Mouse (Mus musculus) myocyte (in vitro differentiated cells): Measurements from ENCODE around the gene Hoxb7. TPM values are rescaled to one million over a fixed set of nuclear protein-coding genes. Genes with fewer than 3 reads are reported as not detected.
A peak's percentile ranks its signal among the peaks of the same experiment; 100 is the strongest.

Experiments
- H3K27me3 ChIP-seq: one replicate; pipeline ENCODE4 v1.6.1; 2011; ENCODE audit not compliant: control insufficient read depth, insufficient read depth, insufficient read length
- H3K36me3 ChIP-seq: one replicate; pipeline ENCODE4 v1.6.1; 2011; ENCODE audit not compliant: control insufficient read depth, insufficient read depth
- H3K4me2 ChIP-seq: one replicate; pipeline ENCODE4 v1.6.1; 2011; ENCODE audit warnings: low read depth, control low read depth
- H3K4me3 ChIP-seq: one replicate; pipeline ENCODE4 v1.5.1; 2011; ENCODE audit warnings: mild to moderate bottlenecking, control low read depth, moderate library complexity
- H3K79me2 ChIP-seq: one replicate; pipeline ENCODE4 v1.6.1; 2011; ENCODE audit not compliant: control insufficient read depth, insufficient read depth
- H3ac ChIP-seq: one replicate; pipeline ENCODE4 v1.6.1; 2011; ENCODE audit not compliant: control insufficient read depth, insufficient read length
- CEBPB ChIP-seq: IDR thresholded peaks from 2 replicates; pipeline ENCODE4 v1.6.1; 2011; ENCODE audit warnings: mild to moderate bottlenecking, moderate library complexity; ENCODE audit not compliant: poor library complexity, insufficient read depth, severe bottlenecking
- E2F4 ChIP-seq: IDR thresholded peaks from one replicate; pipeline ENCODE4 v1.6.1; 2011; ENCODE audit warnings: mild to moderate bottlenecking, control low read depth, moderate library complexity; ENCODE audit not compliant: insufficient read depth
- MAX ChIP-seq: IDR thresholded peaks from one replicate; pipeline ENCODE4 v1.6.1; 2011; ENCODE audit warnings: low read depth, mild to moderate bottlenecking, control low read depth
- MYOD1 ChIP-seq, 3 experiments: IDR thresholded peaks; one replicate each; pipeline ENCODE4 v1.6.1; 2011; ENCODE audit warnings: control low read depth in 2 of 3, low read depth in 2 of 3, mild to moderate bottlenecking in 2 of 3, moderate library complexity in 1 of 3; ENCODE audit not compliant: insufficient read length in 2 of 3, control insufficient read depth in 1 of 3
- MYOG ChIP-seq, 3 experiments: IDR thresholded peaks; one replicate each; pipeline ENCODE4 v1.6.1; 2011; ENCODE audit warnings: control low read depth in 2 of 3, low read depth in 2 of 3, mild to moderate bottlenecking in 2 of 3; ENCODE audit not compliant: insufficient read length in 2 of 3, control insufficient read depth in 1 of 3, insufficient read depth in 1 of 3
- POLR2A ChIP-seq: IDR thresholded peaks from one replicate; pipeline ENCODE4 v1.6.1; 2011; ENCODE audit warnings: low read depth, mild to moderate bottlenecking, control low read depth, moderate library complexity; ENCODE audit not compliant: insufficient read length
- POLR2AphosphoS2 ChIP-seq: IDR thresholded peaks from one replicate; pipeline ENCODE4 v1.6.1; 2011; ENCODE audit warnings: low read depth, control low read depth; ENCODE audit not compliant: insufficient read length
- REST ChIP-seq: IDR thresholded peaks from one replicate; pipeline ENCODE4 v1.6.1; 2011; ENCODE audit warnings: mild to moderate bottlenecking, control low read depth, moderate library complexity; ENCODE audit not compliant: insufficient read depth, insufficient read length
- SRF ChIP-seq: IDR thresholded peaks from one replicate; pipeline ENCODE4 v1.6.1; 2011; ENCODE audit warnings: low read depth; ENCODE audit not compliant: control insufficient read depth, insufficient read length
- TCF12 ChIP-seq: IDR thresholded peaks from one replicate; pipeline ENCODE4 v1.6.1; 2011; ENCODE audit warnings: mild to moderate bottlenecking, control low read depth; ENCODE audit not compliant: poor library complexity, insufficient read depth, severe bottlenecking
- TCF3 ChIP-seq: IDR thresholded peaks from one replicate; pipeline ENCODE4 v1.6.1; 2011; ENCODE audit warnings: low read depth, control low read depth; ENCODE audit not compliant: insufficient read length
- USF1 ChIP-seq: IDR thresholded peaks from one replicate; pipeline ENCODE4 v1.6.1; 2011; ENCODE audit warnings: low read depth, mild to moderate bottlenecking, control low read depth, moderate library complexity
- polyA plus RNA-seq: library from polyadenylated mRNA; unstranded; fragments of >200 nt; fragmentation: generic; extraction: Trizol; gene quantifications from one replicate; pipeline ENCODE4 v1.2.1, GENCODE M21; 2012; ENCODE audit warnings: missing spikeins

The Hoxb7 gene
- polyA plus RNA-seq, 1 experiment, result 0.06 TPM

- Histone ChIP-seq H3K4me2 (no peak overlapping the region), H3K27me3 (peaks cover 91% of the 10 kb centered on the region)
- TF ChIP-seq MAX, result no peak
- TF ChIP-seq CEBPB, result no peak
- TF ChIP-seq REST, result no peak
- no peak for TF ChIP-seq TCF3
- no peak for TF ChIP-seq SRF
- TF ChIP-seq TCF12, result no peak
- TF ChIP-seq POLR2AphosphoS2, result no peak
- no peak for TF ChIP-seq E2F4
- TF ChIP-seq USF1, result no peak
- TF ChIP-seq MYOD1 (IDR thresholded peaks at IDR 0.05; ENCODE audit: control insufficient read depth in 1 of 3, insufficient read length in 2 of 3, low read depth in 2 of 3), result no peak
- TF ChIP-seq MYOG (IDR thresholded peaks at IDR 0.05; ENCODE audit: control insufficient read depth in 1 of 3, insufficient read depth in 1 of 3, insufficient read length in 2 of 3, low read depth in 2 of 3), result no peak
- no peak for TF ChIP-seq POLR2A
Measured at GRCm38 (mm10) chr11:96327750-96328149, 41.3 kb downstream of the Hoxb7 start.

GRCm38 (mm10) chr11:96328605-96329004 is 42.2 kb downstream of the Hoxb7 start:
- Histone ChIP-seq H3K27me3 (peaks cover 93% of the 10 kb centered on the region), H3K4me3 (no peak overlapping the region), H3K79me2 (no peaks in the 10 kb centered on the region), H3K4me2 (no peak overlapping the region), H3K36me3 (no peaks in the 10 kb centered on the region), H3ac (no peak overlapping the region)
- TF ChIP-seq TCF12, result no peak
- TF ChIP-seq CEBPB, result no peak
- TF ChIP-seq E2F4, result no peak
- no peak for TF ChIP-seq SRF
- TF ChIP-seq POLR2AphosphoS2, result no peak
- TF ChIP-seq TCF3, result no peak
- TF ChIP-seq REST, result no peak
- TF ChIP-seq USF1, result no peak
- TF ChIP-seq MYOG (IDR thresholded peaks at IDR 0.05; ENCODE audit: control insufficient read depth in 1 of 3, insufficient read depth in 1 of 3, insufficient read length in 2 of 3, low read depth in 2 of 3), result no peak

More at GRCm38 (mm10) chr11:96327750-96328149, 41.3 kb downstream of the Hoxb7 start:
- H3K36me3 ChIP-seq, result no peaks in the 10 kb centered on the region
- no peaks in the 10 kb centered on the region for H3K79me2 ChIP-seq
- H3K4me3 ChIP-seq, result no peak overlapping the region
- no peak overlapping the region for H3ac ChIP-seq

- Histone ChIP-seq H3K79me2 (no peaks in the 10 kb centered on the region), H3K36me3 (no peaks in the 10 kb centered on the region), H3K4me2 (no peak overlapping the region), H3K27me3 (peaks cover 89% of the 10 kb centered on the region), H3K4me3 (no peak overlapping the region), H3ac (no peak overlapping the region)
- TF ChIP-seq CEBPB (no peak), POLR2AphosphoS2 (no peak), MYOG (IDR thresholded peaks at IDR 0.05; ENCODE audit: control insufficient read depth in 1 of 3, insufficient read depth in 1 of 3, insufficient read length in 2 of 3, low read depth in 2 of 3) (no peak), MAX (no peak), E2F4 (no peak), USF1 (no peak), TCF12 (no peak)
Measured at GRCm38 (mm10) chr11:96332105-96332504, 45.7 kb downstream of the Hoxb7 start.

- TF ChIP-seq MYOG (IDR thresholded peaks at IDR 0.05; ENCODE audit: control insufficient read depth in 1 of 3, insufficient read depth in 1 of 3, insufficient read length in 2 of 3, low read depth in 2 of 3), result no peak
- TF ChIP-seq POLR2AphosphoS2, result no peak
- TF ChIP-seq SRF, result no peak
- no peak for TF ChIP-seq USF1
- no peak for TF ChIP-seq CEBPB
- TF ChIP-seq MYOD1 (IDR thresholded peaks at IDR 0.05; ENCODE audit: control insufficient read depth in 1 of 3, insufficient read length in 2 of 3, low read depth in 2 of 3), result no peak
- no peak for TF ChIP-seq TCF3
- TF ChIP-seq E2F4, result no peak
- H3ac ChIP-seq, result no peak overlapping the region
- no peaks in the 10 kb centered on the region for H3K79me2 ChIP-seq
- H3K27me3 ChIP-seq, result peaks cover 87% of the 10 kb centered on the region
- H3K36me3 ChIP-seq, result no peaks in the 10 kb centered on the region
- H3K4me3 ChIP-seq, result no peak overlapping the region
- no peak overlapping the region for H3K4me2 ChIP-seq
Measured at GRCm38 (mm10) chr11:96332618-96333032, 46.2 kb downstream of the Hoxb7 start.

GRCm38 (mm10) chr11:96333241-96334001 is 47.0 kb downstream of the Hoxb7 start:
- Histone ChIP-seq H3K4me3 (no peak overlapping the region), H3K27me3 (peaks cover 87% of the 10 kb centered on the region)
- TF ChIP-seq SRF (no peak), MYOD1 (IDR thresholded peaks at IDR 0.05; ENCODE audit: control insufficient read depth in 1 of 3, insufficient read length in 2 of 3, low read depth in 2 of 3) (peak in 1 of 3 experiments; percentile 35)

More at GRCm38 (mm10) chr11:96333241-96334001, 47.0 kb downstream of the Hoxb7 start:
- no peak overlapping the region for H3K4me2 ChIP-seq
- H3ac ChIP-seq, result no peak overlapping the region
- H3K36me3 ChIP-seq, result no peaks in the 10 kb centered on the region
- no peaks in the 10 kb centered on the region for H3K79me2 ChIP-seq
